Mouse (Mus musculus): Measurements from ENCODE around the gene Olfr430. TPM values are rescaled to one million over a fixed set of nuclear protein-coding genes. Genes with fewer than 3 reads are reported as not detected.

Gene Olfr430
- polyA plus RNA-seq, 1 experiment from 2014 or later = not detected

DNA sequence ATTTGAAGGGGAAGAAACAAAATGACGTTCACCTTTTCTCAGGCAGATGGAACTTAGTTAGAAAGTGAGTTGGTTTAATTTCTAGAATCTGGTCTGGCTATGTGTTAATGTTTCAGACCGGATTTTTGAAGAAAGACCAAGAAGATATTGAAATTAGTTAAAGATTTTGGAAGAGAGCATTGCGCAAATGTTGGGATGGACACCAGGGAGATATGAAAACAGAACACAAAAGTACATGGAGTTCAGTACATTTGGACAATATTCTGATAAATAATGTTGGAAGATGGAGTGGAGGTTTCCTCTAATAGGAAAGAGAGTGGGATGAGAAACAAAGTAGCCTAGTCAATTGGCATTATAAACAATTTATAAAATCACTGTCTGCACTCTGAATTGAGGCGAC is 14.9 kb upstream of the Olfr430 start:
- Histone ChIP-seq H3K9me3 (no peaks in the 10 kb centered on the region), H3K27me3 (no peaks in the 10 kb centered on the region), H3K9ac (replicated peaks) (no peak overlapping the region), H3K4me1 (replicated peaks) (no peaks in the 10 kb centered on the region), H3K27ac (no peak overlapping the region), H3K36me3 (no peaks in the 10 kb centered on the region), H3K4me3 (replicated peaks) (no peak overlapping the region), H3K4me2 (no peak overlapping the region)
- ATAC-seq (ENCODE audit: insufficient number of reproducible peaks, insufficient read depth, low FRiP score, low TSS enrichment, low read depth) = no peak
- WGBS = 88% methylated on average over 4 of the region's 4 CpGs

DNA sequence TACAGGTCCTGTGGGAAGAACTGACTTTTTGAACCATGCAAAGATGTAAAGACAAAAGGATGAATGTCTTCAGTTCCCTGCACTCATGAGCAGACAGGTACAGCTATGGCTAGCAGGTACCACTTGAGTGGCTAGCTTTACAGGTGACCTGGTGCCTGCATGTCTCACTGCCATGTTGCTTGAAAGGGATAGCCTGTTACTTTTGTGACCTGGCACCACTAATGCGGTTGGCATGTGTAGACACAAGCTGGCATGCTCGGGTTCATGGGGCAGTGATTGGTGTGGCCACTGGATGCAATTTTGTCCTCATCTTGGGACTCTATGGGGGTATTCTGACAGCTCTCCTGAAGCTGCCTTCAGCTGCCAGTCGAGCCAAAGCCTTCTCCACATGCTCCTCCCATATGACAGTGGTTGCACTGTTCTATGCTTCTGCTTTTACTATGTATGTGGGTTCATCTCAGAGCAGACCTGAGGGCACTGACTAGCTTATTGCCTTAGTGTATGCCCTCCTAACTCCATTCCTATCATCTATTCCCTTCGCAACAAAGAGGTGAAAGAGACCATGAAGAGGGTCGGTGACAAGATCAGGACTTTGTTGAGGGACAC is 14.4 kb upstream of the Olfr430 start:
- Histone ChIP-seq H3K4me3 (replicated peaks) (no peak overlapping the region), H3K4me2 (no peak overlapping the region), H3K4me1 (replicated peaks) (no peaks in the 10 kb centered on the region), H3K9me3 (no peaks in the 10 kb centered on the region), H3K27ac (no peak overlapping the region), H3K36me3 (no peaks in the 10 kb centered on the region), H3K27me3 (no peaks in the 10 kb centered on the region), H3K9ac (replicated peaks) (no peak overlapping the region)
- no peak for ATAC-seq (ENCODE audit: insufficient number of reproducible peaks, insufficient read depth, low FRiP score, low TSS enrichment, low read depth)
- 81% methylated on average over 5 of the region's 5 CpGs for WGBS

DNA sequence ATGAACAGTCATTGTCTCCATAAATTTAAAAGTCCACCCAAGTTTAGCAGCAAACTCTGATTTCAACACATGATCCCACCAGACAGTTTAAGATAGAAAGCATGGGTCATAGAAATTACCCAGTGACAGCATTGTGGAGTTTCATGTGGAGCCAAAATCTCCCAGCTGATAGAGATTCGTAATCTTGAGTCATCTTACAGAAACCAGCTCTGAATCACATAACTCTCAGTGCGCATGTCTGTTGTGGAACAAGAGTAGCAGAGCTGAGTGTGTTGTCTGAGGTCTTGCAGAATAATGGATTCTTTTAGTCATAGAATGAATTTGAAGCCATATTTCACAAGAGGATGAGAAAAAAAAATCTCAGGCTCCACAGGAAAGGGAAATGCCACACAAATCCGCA is 13.4 kb upstream of the Olfr430 start:
- WGBS = 83% methylated on average over 3 of the region's 3 CpGs
- Histone ChIP-seq H3K4me3 (replicated peaks) (no peak overlapping the region), H3K9me3 (no peaks in the 10 kb centered on the region), H3K4me1 (replicated peaks) (no peaks in the 10 kb centered on the region), H3K27me3 (no peaks in the 10 kb centered on the region), H3K4me2 (no peak overlapping the region), H3K27ac (no peak overlapping the region), H3K36me3 (no peaks in the 10 kb centered on the region), H3K9ac (replicated peaks) (no peak overlapping the region)
- ATAC-seq (ENCODE audit: insufficient number of reproducible peaks, insufficient read depth, low FRiP score, low TSS enrichment, low read depth) = no peak

DNA sequence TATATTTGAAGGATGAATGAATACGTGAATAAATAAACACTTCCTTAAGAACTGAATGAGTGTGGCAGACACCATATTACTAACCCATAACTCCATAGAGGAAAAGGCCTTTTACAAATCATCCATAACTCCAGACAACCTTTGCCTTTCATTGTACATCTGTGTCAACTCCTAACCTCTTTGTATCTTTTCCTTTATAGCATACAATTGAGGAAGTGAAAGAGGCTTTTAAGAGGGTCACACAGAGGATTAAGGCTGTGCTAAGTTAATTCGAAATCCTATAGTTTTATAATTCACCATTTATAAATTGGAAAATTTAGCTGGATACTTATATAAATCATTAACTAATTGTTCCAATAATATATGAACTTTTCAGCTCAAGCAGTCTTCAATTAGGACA is 11.2 kb upstream of the Olfr430 start:
- Histone ChIP-seq H3K36me3 (no peaks in the 10 kb centered on the region), H3K9me3 (no peaks in the 10 kb centered on the region), H3K9ac (replicated peaks) (no peak overlapping the region), H3K4me1 (replicated peaks) (no peaks in the 10 kb centered on the region), H3K4me3 (replicated peaks) (no peak overlapping the region), H3K4me2 (no peak overlapping the region), H3K27me3 (no peaks in the 10 kb centered on the region), H3K27ac (no peak overlapping the region)
- no peak for ATAC-seq (ENCODE audit: insufficient number of reproducible peaks, insufficient read depth, low FRiP score, low TSS enrichment, low read depth)
- 79% methylated on average over 2 of the region's 2 CpGs for WGBS

DNA sequence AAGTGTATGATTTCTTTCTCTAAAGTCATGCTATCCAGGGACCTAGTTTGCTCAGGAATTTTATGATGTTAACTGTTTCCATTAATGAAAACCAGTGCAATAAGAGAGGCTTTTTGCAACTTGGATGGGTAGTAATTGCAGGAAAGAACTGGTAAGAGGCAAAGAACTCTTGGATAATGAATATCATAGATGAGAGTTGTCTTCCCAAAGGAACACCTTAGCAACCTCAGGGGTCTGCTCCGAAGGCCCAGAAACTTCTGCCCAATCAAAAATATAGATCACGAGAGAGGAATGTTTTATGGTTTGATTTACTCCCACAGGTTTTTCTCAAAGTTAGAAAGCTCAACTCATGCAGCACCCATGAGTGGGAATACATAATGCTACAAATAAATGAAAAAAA is 17.6 kb downstream of the Olfr430 start, which contains the start of gene Olfr429:
Olfr429 (plus strand) TSS at position 301 of the 400 bp plus-strand sequence.
- H3K4me2 ChIP-seq = no peak within 1 kb of the TSS
- H3K9ac ChIP-seq (replicated peaks) = no peak within 1 kb of the TSS
- no peak for ATAC-seq (ENCODE audit: insufficient number of reproducible peaks, insufficient read depth, low FRiP score, low TSS enrichment, low read depth)
- H3K36me3 ChIP-seq = no peaks in the 10 kb centered on the region
- H3K4me3 ChIP-seq (replicated peaks) = no peak within 1 kb of the TSS
- no peak within 1 kb of the TSS for H3K27ac ChIP-seq
- WGBS = 95% methylated on average over 2 of the region's 2 CpGs
- no peaks in the 10 kb centered on the region for H3K27me3 ChIP-seq
- H3K9me3 ChIP-seq = no peaks in the 10 kb centered on the region
- no peaks in the 10 kb centered on the region for H3K4me1 ChIP-seq (replicated peaks)

DNA sequence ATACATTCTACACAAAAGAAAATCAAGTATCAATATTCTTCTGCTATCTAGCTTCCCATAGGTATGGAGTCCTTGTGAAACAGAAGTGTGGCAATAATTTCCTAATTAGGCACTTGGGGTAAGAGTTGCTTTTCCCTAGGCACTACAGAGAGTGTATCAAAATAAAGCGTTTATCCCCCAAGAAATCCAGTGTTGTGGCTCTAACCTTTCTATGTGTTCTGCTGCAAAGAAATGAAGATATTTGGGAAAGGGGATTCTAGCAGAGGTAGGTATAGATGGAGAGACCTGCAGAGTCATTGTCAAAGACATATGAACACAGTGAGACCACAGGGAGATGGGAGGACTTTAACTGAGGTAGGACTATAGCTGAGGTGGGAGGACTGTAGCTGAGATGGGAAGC is 30.2 kb downstream of the Olfr430 start, which contains the start of gene Olfr427:
Olfr427 (plus strand) TSS at position 301 of the 400 bp plus-strand sequence.
- Histone ChIP-seq H3K36me3 (no peaks in the 10 kb centered on the region), H3K4me1 (replicated peaks) (no peaks in the 10 kb centered on the region), H3K4me2 (no peak within 1 kb of the TSS), H3K9ac (replicated peaks) (no peak within 1 kb of the TSS), H3K27ac (no peak within 1 kb of the TSS), H3K27me3 (no peaks in the 10 kb centered on the region), H3K4me3 (replicated peaks) (no peak within 1 kb of the TSS), H3K9me3 (no peaks in the 10 kb centered on the region)
- no peak for ATAC-seq (ENCODE audit: insufficient number of reproducible peaks, insufficient read depth, low FRiP score, low TSS enrichment, low read depth)
- 87% methylated on average over 1 of the region's 1 CpGs for WGBS

DNA sequence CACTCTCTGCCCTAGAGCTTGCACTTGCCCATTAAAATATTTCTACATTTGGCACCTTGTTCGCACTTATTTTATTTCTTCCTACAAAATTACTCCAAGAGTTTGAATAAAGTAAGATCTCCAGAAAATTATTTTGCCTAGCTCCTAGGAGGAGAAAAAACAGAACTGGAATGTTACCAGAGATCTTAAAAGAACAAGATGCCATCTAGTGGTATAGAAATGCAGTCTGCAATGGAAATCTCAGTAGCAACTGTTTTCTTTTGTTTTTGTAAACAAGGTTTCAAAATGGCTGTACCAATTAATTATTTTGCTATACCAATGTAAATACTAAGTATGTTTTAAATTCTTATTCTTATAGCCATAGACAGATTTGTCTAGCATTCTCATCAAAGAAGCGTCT is 37.3 kb downstream of the Olfr430 start:
- no peak overlapping the region for H3K9ac ChIP-seq (replicated peaks)
- WGBS = 50% methylated on average over 2 of the region's 2 CpGs
- H3K36me3 ChIP-seq = no peaks in the 10 kb centered on the region
- H3K9me3 ChIP-seq = no peaks in the 10 kb centered on the region
- ATAC-seq (ENCODE audit: insufficient number of reproducible peaks, insufficient read depth, low FRiP score, low TSS enrichment, low read depth) = no peak
- no peak overlapping the region for H3K27ac ChIP-seq
- H3K4me3 ChIP-seq (replicated peaks) = no peak overlapping the region
- no peaks in the 10 kb centered on the region for H3K4me1 ChIP-seq (replicated peaks)
- no peak overlapping the region for H3K4me2 ChIP-seq
- H3K27me3 ChIP-seq = no peaks in the 10 kb centered on the region

DNA sequence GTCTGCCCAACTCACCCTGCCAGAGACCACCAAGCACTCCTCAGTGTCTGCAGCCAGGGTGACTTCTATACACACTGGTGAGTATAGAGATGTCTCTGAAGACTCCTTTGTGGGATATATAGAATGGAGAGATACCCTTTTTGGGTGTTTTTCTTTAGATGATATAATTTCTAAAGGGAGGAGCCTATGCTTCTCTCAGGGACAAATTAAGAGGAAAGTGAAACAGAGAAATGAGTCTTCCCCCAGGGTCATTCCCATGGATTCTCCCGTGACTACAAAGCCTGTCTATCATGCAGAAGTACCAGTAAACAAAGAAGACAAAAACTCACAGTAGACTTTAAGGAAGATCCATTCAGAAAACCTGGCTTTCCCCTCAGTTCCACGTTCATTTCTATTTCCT is 54.7 kb downstream of the Olfr430 start, which contains the start of gene Olfr231:
Olfr231 (minus strand) TSS at position 101 of the 400 bp plus-strand sequence.
- Histone ChIP-seq H3K27ac (no peak within 1 kb of the TSS), H3K27me3 (no peaks in the 10 kb centered on the region), H3K4me3 (replicated peaks) (no peak within 1 kb of the TSS), H3K4me2 (no peak within 1 kb of the TSS), H3K9ac (replicated peaks) (no peak within 1 kb of the TSS), H3K9me3 (no peaks in the 10 kb centered on the region), H3K36me3 (no peaks in the 10 kb centered on the region), H3K4me1 (replicated peaks) (no peaks in the 10 kb centered on the region)
- 61% methylated on average over 2 of the region's 2 CpGs for WGBS
- ATAC-seq (ENCODE audit: insufficient number of reproducible peaks, insufficient read depth, low FRiP score, low TSS enrichment, low read depth) = no peak

Other genes starting within 250 kb of the Olfr430 start
- gene Ifi211, start 153.6 kb upstream of the Olfr430 start, polyA plus RNA-seq (2016; fragmentation: Nextera tagmentation; extraction: Ambion mirVana) = 0.14 and 0.40 TPM in 2 replicates
- gene Mndal, start 124.1 kb upstream of the Olfr430 start, polyA plus RNA-seq (2016; fragmentation: Nextera tagmentation; extraction: Ambion mirVana) = 0.80 and 1.7 TPM in 2 replicates
- gene Ifi203, start 123.9 kb upstream of the Olfr430 start, polyA plus RNA-seq (2016; fragmentation: Nextera tagmentation; extraction: Ambion mirVana) = 0.20 and 0.73 TPM in 2 replicates
- 0.17 TPM in 1 of 2 replicates, not detected in the other for gene Ifi202b, start 83.9 kb upstream of the Olfr430 start, polyA plus RNA-seq (2016; fragmentation: Nextera tagmentation; extraction: Ambion mirVana)
- gene Ifi205, start 34.8 kb upstream of the Olfr430 start, polyA plus RNA-seq (2016; fragmentation: Nextera tagmentation; extraction: Ambion mirVana) = 0.16 TPM in 1 of 2 replicates, not detected in the other
- gene Olfr433, start 25.9 kb upstream of the Olfr430 start, polyA plus RNA-seq (2016; fragmentation: Nextera tagmentation; extraction: Ambion mirVana) = 0.09 TPM in 1 of 2 replicates, not detected in the other
- gene Olfr432, start 17.4 kb upstream of the Olfr430 start, polyA plus RNA-seq (2016; fragmentation: Nextera tagmentation; extraction: Ambion mirVana) = not detected in 2 replicates
- gene Olfr429, start 17.7 kb downstream of the Olfr430 start, polyA plus RNA-seq (2016; fragmentation: Nextera tagmentation; extraction: Ambion mirVana) = not detected in 2 replicates
- not detected in 2 replicates for gene Olfr427, start 30.3 kb downstream of the Olfr430 start, polyA plus RNA-seq (2016; fragmentation: Nextera tagmentation; extraction: Ambion mirVana)
- not detected in 2 replicates for gene Olfr231, start 54.6 kb downstream of the Olfr430 start, polyA plus RNA-seq (2016; fragmentation: Nextera tagmentation; extraction: Ambion mirVana)
- not detected in 2 replicates for gene Olfr424, start 64.9 kb downstream of the Olfr430 start, polyA plus RNA-seq (2016; fragmentation: Nextera tagmentation; extraction: Ambion mirVana)
- not detected in 2 replicates for gene Olfr420, start 89.0 kb downstream of the Olfr430 start, polyA plus RNA-seq (2016; fragmentation: Nextera tagmentation; extraction: Ambion mirVana)
- 0.95 and 1.1 TPM in 2 replicates for gene Spta1, start 106.2 kb downstream of the Olfr430 start, polyA plus RNA-seq (2016; fragmentation: Nextera tagmentation; extraction: Ambion mirVana)
- gene Olfr419, start 185.5 kb downstream of the Olfr430 start, polyA plus RNA-seq (2016; fragmentation: Nextera tagmentation; extraction: Ambion mirVana) = not detected in 2 replicates

Data from limb, embryonic 12.5 days (tissue).